Mouse (Mus musculus) liver, embryonic 15.5 days (tissue): Measurements from ENCODE around the gene Emg1. TPM values are rescaled to one million over a fixed set of nuclear protein-coding genes. Genes with fewer than 3 reads are reported as not detected.

Source experiments
- ATAC-seq: fragments of 200-750 bp; cut with Nextera tagmentation; 2 replicates; pipeline ENCODE4 v1.8.0; 2017; ENCODE audit warnings: moderate number of reproducible peaks, mild to moderate bottlenecking, moderate library complexity; ENCODE audit not compliant: insufficient read depth
- H3K27ac ChIP-seq: fragments of 300-500 bp; sonication (generic); replicated peaks from 2 replicates; pipeline ENCODE4 v1.5.1; 2015; ENCODE audit warnings: mild to moderate bottlenecking, inconsistent platforms
- H3K27me3 ChIP-seq: fragments of 300-500 bp; sonication (generic); 2 replicates; pipeline ENCODE4 v1.6.1; 2015; ENCODE audit warnings: mild to moderate bottlenecking, inconsistent platforms
- H3K36me3 ChIP-seq: fragments of 300-500 bp; sonication (generic); replicated peaks from 2 replicates; pipeline ENCODE4 v1.6.1; 2015; ENCODE audit warnings: moderate library complexity, mild to moderate bottlenecking, inconsistent platforms
- H3K4me1 ChIP-seq: fragments of 300-500 bp; sonication (generic); replicated peaks from 2 replicates; pipeline ENCODE4 v1.6.1; 2015; ENCODE audit warnings: inconsistent platforms
- H3K4me2 ChIP-seq: fragments of 300-500 bp; sonication (generic); 2 replicates; pipeline ENCODE4 v1.6.1; 2015; ENCODE audit warnings: moderate library complexity, mild to moderate bottlenecking, inconsistent platforms
- H3K4me3 ChIP-seq: fragments of 300-500 bp; sonication (generic); replicated peaks from 2 replicates; pipeline ENCODE4 v1.5.1; 2015; ENCODE audit warnings: mild to moderate bottlenecking, inconsistent platforms
- H3K9ac ChIP-seq: fragments of 300-500 bp; sonication (generic); 2 replicates; pipeline ENCODE4 v1.6.1; 2015; ENCODE audit warnings: moderate library complexity, mild to moderate bottlenecking, inconsistent platforms
- H3K9me3 ChIP-seq: fragments of 300-500 bp; sonication (generic); replicated peaks from 2 replicates; pipeline ENCODE4 v1.6.1; 2016; ENCODE audit warnings: inconsistent platforms
- WGBS: fragments of 180-500 bp; shearing (Covaris S2); methylation state at CpG from one replicate; pipeline ENCODE4 v1.1.7; 2015; ENCODE audit warnings: mixed read lengths; ENCODE audit not compliant: insufficient replicate concordance; 5-methylcytosine and 5-hydroxymethylcytosine counted together
- polyA plus RNA-seq: library from polyadenylated mRNA; unstranded; fragments of >200 nt; fragmentation: Nextera tagmentation; extraction: Ambion mirVana; gene quantifications from 2 replicates; pipeline ENCODE4 v1.2.1, GENCODE M21; 2015

The Emg1 gene
- polyA plus RNA-seq: 122 and 128 TPM in 2 replicates

DNA sequence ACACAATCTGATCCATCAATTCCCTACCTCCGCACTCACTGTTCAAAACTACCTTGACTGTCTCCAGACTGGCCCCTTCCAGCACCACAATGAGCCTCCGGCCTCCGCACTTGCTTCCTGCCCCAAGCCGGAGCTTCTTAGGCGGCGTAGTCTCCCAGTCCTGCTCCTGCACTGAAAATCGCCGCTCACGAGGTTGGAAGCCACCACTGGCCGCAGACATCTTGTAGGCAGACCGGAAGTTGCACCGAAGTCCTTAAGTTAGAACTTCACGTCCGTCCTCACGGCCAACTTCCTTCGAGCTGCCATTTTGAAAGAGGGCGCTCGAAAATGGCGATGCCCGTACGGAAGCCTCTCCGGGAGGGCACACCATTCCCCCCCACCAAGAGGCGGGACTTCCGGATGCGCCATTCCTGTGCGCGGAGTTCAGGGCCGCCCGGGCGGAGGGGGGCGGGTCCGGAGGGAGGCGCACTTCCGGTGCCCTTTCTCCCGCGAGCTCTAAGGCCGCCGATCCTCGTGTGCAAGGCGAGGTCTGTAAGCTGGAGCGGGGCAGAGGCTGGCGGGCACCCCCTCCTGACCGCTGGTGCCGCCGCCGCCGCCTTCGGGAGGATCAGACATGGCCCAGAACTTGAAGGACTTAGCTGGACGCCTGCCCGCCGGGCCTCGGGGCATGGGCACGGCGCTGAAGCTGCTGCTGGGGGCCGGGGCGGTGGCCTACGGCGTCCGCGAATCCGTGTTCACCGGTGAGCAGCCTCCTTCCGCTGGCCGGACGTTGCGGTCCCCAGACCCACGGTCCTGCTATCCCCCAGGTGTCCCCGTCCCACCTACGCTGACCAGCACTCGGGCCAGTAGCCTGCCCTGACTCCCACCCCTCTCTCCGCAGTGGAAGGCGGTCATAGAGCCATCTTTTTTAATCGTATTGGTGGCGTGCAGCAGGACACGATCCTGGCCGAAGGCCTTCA, at the start of gene Emg1, which contains the start of gene Phb2:
Emg1 (minus strand) TSS at position 355 of the 959 bp plus-strand sequence.
Phb2 (plus strand) TSS at position 513 of the 959 bp plus-strand sequence.
- peak; percentile 98 for ATAC-seq
- peaks cover 67% of the 10 kb centered on the region for H3K36me3 ChIP-seq
- H3K27me3 ChIP-seq: no peaks in the 10 kb centered on the region
- H3K4me2 ChIP-seq: peak within 1 kb of the TSS; percentile 94
- H3K9ac ChIP-seq: peak within 1 kb of the TSS; percentile 75
- no peaks in the 10 kb centered on the region for H3K9me3 ChIP-seq
- under 1% methylated on average over 76 of the region's 76 CpGs for WGBS
- H3K4me1 ChIP-seq: peaks cover 69% of the 10 kb centered on the region
- peak within 1 kb of the TSS; percentile 88 for H3K27ac ChIP-seq
- H3K4me3 ChIP-seq: peak within 1 kb of the TSS; percentile 78

DNA sequence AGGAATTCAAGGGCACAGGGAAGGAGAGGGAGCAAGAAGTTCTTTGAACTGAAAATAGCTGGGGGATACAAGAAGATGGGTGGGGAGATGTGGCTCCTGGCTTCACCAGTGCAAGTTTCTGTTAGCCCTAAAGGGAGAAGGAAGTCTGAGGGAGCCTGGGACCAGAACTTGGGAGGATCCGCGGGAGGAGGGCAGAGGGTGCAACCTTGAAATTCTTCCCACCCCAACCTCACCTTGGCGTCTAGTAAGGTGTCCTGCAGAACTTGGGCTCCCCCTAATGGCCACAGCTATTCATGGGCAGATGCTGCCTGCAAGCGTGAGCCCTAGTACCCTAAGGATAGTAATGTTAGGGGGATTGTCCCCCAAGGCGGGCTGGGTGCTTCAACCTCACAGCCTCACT, 47.3 kb upstream of the Emg1 start:
- no peak overlapping the region for H3K9ac ChIP-seq
- under 1% methylated on average over 5 of the region's 5 CpGs for WGBS
- H3K4me2 ChIP-seq: peak overlapping the region; percentile 42
- H3K36me3 ChIP-seq: no peaks in the 10 kb centered on the region
- peaks cover 36% of the 10 kb centered on the region for H3K4me1 ChIP-seq
- H3K9me3 ChIP-seq: no peaks in the 10 kb centered on the region
- H3K27ac ChIP-seq: no peak overlapping the region
- no peak overlapping the region for H3K4me3 ChIP-seq
- peaks cover 92% of the 10 kb centered on the region for H3K27me3 ChIP-seq
- no peak for ATAC-seq

DNA sequence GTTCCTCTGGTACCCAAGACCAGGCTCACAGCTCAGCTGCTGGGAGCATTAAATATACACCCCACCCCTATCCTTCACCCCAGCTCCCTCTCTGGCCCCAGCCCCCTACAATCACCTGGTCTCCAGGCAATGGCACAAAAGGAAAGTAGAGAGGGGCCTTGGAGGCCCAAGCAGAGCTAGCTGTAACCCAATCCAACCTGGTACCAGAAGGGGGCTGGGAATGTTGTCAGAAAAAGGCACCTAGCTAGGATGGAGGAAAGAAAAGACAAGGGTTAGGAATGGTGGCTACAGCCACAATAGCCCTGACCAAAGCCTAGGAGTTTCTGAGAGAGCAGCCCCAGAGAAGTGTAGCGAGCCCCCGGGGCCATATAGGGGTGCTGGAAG, 46.9 kb upstream of the Emg1 start:
- WGBS: 23% methylated on average over 2 of the region's 2 CpGs
- H3K36me3 ChIP-seq: no peaks in the 10 kb centered on the region
- H3K9me3 ChIP-seq: no peaks in the 10 kb centered on the region
- H3K4me3 ChIP-seq: no peak overlapping the region
- peaks cover 41% of the 10 kb centered on the region for H3K4me1 ChIP-seq
- peaks cover 96% of the 10 kb centered on the region for H3K27me3 ChIP-seq
- no peak for ATAC-seq
- no peak overlapping the region for H3K27ac ChIP-seq
- H3K4me2 ChIP-seq: peak overlapping the region; percentile 42
- H3K9ac ChIP-seq: no peak overlapping the region

DNA sequence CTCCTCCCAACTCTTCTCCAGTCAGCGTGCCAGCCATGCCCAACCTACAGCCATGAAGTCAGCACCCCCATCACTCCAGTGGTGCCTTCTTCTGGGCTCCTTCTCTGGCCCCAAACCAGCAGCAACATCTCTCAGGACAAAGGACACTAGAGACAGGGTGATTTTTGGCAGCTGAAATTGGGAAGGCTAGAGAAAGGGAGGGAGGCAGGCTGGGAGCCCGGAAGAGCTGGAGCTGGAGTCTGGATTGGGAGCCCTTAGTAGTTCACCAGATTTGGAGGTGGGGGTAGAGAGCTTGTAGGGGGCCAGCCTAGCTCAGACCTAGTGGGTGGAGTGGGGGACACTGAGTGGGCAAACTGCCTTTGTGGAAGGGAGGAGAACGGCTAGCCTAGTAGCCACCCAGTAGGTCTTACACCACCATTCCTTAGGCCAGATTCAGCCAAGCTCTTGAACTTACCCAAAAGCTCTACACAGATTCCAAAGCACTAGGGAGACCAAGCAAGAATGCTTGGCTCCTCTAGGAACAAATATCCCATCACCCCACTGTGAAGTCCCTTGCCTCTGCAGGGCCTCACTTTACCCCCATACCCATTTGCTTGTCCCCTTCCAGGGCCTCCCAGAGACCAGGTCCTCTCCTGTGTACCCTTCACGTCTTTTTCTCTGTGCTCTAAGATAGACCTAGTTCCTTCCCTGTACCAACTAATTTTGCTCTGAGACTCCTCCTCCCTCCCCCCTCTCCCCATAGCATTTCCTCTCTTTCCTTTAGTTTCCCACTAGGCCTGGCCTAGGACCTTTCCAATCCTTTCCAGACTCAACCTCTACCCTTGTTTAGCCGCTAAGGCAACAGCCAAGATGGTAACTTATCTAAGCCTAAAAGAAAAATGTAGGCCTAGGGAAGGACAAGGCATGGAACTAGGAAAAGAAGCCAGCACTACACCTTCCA, 46.2 kb upstream of the Emg1 start:
- H3K4me2 ChIP-seq: peak overlapping the region; percentile 77; the same call in 1 of the 2 replicates
- no peaks in the 10 kb centered on the region for H3K9me3 ChIP-seq
- H3K4me1 ChIP-seq: peaks cover 41% of the 10 kb centered on the region
- H3K27me3 ChIP-seq: peaks cover 99% of the 10 kb centered on the region
- WGBS: 59% methylated on average over 5 of the region's 5 CpGs
- H3K27ac ChIP-seq: no peak overlapping the region
- ATAC-seq: no peak
- no peak overlapping the region for H3K9ac ChIP-seq
- H3K36me3 ChIP-seq: 0 out of 2 replicates have a peak, but pooled peaks cover 1% of the 10 kb centered on the region
- no peak overlapping the region for H3K4me3 ChIP-seq

DNA sequence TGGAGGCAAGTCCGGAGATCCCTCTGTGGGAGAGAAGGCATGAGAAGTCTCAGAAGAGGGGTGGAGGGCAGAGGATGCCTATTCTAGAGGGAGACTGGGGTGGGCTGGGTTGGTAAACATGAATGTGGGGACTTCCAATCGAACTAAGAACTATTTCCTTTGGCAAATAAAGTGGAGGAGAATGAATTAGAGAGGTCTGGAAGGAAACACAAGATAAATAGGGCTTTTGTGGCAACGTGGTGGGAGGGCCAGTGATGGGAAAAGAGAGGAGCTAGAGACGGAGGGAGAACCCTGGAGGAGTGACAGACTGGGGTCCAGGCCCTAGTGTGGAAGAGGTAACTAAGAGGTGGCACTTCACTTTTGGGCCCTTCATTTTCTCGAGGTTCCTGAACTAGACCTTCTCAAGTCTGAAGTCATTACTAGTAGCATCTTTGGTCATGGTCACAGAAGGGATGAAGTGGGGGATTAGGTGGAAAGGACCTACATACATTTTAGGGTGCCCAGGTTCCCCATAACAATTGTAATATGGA, 45.4 kb upstream of the Emg1 start:
- H3K27ac ChIP-seq: no peak overlapping the region
- ATAC-seq: no peak
- peaks cover 41% of the 10 kb centered on the region for H3K4me1 ChIP-seq
- H3K9ac ChIP-seq: no peak overlapping the region
- H3K4me2 ChIP-seq: peak overlapping the region; percentile 77
- 0 out of 2 replicates have a peak, but pooled peaks cover 5% of the 10 kb centered on the region for H3K36me3 ChIP-seq
- no peaks in the 10 kb centered on the region for H3K9me3 ChIP-seq
- peaks cover 96% of the 10 kb centered on the region for H3K27me3 ChIP-seq
- 29% methylated on average over 5 of the region's 5 CpGs for WGBS
- peak overlapping the region; percentile 65 for H3K4me3 ChIP-seq

DNA sequence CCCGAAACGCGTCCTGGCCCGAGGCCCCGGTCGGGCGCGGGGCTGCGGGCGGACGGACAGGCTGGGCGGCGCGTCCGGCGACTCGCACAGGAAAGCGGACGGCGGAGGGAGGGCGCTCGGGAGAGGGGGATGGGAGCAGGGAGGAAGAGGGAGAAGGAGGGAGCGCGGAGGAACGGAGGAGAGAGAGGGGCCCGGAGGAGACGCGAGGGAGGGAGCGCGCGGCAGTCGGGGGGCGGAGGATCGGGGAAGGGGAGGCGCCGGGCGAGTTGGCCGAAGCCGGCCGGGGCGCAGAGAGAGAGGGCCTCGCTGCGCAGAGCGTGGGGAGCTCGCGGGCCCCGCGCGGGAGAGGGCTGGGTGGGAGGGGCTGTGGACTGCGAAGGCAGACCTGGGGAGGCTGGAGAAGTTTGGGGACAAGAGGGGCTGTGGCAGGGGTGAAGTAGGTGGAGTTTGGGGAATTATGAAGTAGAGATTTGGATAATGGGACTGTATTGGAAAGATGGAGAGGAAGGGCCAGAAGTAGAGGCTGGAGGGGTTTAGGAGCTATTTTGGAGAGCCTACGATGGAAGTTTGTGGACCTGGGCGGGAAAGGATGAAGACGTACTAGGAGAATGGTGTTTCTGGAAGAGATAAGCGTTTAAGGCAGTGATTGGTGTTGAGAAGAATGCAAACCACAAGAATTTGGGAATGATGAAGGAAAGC, 44.8 kb upstream of the Emg1 start:
- no peaks in the 10 kb centered on the region for H3K9me3 ChIP-seq
- H3K9ac ChIP-seq: peak overlapping the region; percentile 58
- peaks cover 90% of the 10 kb centered on the region for H3K27me3 ChIP-seq
- WGBS: 1% methylated on average over 52 of the region's 54 CpGs
- peak overlapping the region; percentile 77 for H3K4me2 ChIP-seq
- ATAC-seq: peak; percentile 47
- peak overlapping the region; percentile 74 for H3K27ac ChIP-seq
- H3K4me3 ChIP-seq: peak overlapping the region; percentile 65
- H3K36me3 ChIP-seq: 0 out of 2 replicates have a peak, but pooled peaks cover 5% of the 10 kb centered on the region
- H3K4me1 ChIP-seq: peaks cover 41% of the 10 kb centered on the region

DNA sequence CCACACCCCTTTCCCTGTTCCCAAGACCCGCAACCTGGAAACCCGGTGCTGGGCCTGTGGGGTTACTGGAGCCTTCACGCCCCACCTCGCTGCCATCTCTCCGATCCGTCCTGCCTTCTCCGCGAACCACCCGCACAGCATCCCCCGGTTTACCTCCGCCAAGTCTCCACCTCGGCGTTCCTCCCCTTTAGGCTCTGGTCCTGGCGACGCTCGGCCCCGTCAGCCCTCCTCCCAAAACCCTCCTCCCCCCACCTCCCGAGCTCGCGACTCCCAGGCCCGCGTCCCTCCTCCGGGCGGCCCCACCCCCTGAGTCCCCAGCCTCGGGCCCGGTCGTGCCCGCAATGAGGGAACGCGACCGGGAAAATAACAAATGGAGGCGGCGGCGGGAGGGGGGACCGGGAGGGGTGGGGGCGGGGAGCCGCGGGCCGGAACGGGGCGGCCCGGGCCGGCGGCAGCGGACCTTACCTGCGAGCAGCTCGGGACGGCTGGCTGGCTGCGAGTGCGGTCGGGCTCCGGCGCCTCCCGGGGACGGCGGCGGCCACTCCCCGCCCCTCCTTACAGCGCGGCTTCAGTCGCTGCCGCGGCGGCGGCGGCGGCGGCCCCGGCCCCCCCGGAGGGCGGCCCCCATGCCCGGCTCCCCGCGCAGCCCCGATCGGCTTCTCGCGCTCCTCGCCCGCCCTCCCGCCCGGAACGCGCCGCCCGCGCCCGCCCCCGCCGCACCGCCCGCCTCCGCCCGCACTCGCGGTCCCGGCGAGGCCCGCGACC, 44.0 kb upstream of the Emg1 start, which contains the start of the genes Gm45234 and Atn1:
Gm45234 (minus strand) TSS at position 191 of the 765 bp plus-strand sequence.
Atn1 (minus strand) TSS at position 694 of the 765 bp plus-strand sequence.
- H3K36me3 ChIP-seq: 0 out of 2 replicates have a peak, but pooled peaks cover 5% of the 10 kb centered on the region
- peak within 1 kb of the TSS; percentile 65 for H3K4me3 ChIP-seq
- no peaks in the 10 kb centered on the region for H3K9me3 ChIP-seq
- H3K9ac ChIP-seq: peak within 1 kb of the TSS; percentile 58
- peak within 1 kb of the TSS; percentile 74 for H3K27ac ChIP-seq
- peaks cover 82% of the 10 kb centered on the region for H3K27me3 ChIP-seq
- peak; percentile 49 for ATAC-seq
- H3K4me1 ChIP-seq: peaks cover 41% of the 10 kb centered on the region
- WGBS: 1% methylated on average over 48 of the region's 100 CpGs
- H3K4me2 ChIP-seq: peak within 1 kb of the TSS; percentile 77

DNA sequence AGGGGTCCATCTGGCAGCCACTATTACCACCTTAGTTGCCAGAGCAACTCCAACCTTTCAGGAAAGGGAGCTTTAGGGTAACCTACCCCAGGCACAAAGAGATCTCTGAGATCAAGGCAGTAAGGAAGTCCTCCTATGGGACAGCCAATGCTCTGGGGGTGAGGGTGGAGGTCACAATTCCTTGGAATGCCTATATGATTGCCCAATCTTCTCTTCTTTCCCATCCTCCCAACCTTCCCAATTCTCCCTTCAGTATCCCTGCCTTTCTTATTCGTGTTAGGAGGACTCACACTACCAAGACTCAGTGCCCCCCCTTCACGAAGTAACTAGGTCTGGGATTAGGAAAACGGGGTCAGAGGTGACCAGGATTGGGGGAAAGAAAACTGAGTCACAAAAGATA, 43.3 kb upstream of the Emg1 start:
- WGBS: 19% methylated on average over 3 of the region's 3 CpGs
- Histone ChIP-seq H3K36me3 (0 out of 2 replicates have a peak, but pooled peaks cover 5% of the 10 kb centered on the region), H3K27ac (no peak overlapping the region), H3K9ac (0 out of 2 replicates have a peak overlapping the region, but pooled peaks have one; percentile 58), H3K4me1 (peaks cover 41% of the 10 kb centered on the region), H3K4me2 (peak overlapping the region; percentile 77), H3K27me3 (peaks cover 76% of the 10 kb centered on the region), H3K4me3 (peak overlapping the region; percentile 65), H3K9me3 (no peaks in the 10 kb centered on the region)
- ATAC-seq: no peak

DNA sequence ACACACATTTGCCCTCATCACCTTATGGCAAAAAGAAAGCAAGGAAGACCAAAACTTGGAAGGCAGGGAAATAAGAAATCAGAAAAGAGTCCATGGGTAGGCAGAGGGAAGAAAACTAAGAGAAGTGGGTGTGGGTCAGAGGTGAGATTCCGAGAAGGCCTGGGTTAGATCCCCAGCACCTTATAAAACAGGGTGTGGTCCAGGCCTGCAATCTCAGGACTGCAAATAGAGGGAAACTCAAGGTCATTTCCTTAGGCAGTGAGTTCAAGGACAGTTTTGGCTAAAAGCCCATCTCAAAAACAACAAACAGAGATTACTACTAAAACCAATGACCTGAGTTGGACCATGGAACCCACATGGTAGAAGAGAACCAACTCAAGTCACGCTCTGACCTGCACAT, 41.9 kb upstream of the Emg1 start:
- peaks cover 61% of the 10 kb centered on the region for H3K27me3 ChIP-seq
- no peak overlapping the region for H3K9ac ChIP-seq
- peaks cover 38% of the 10 kb centered on the region for H3K4me1 ChIP-seq
- no peak overlapping the region for H3K4me3 ChIP-seq
- H3K36me3 ChIP-seq: 0 out of 2 replicates have a peak, but pooled peaks cover 5% of the 10 kb centered on the region
- no peak for ATAC-seq
- 79% methylated on average over 2 of the region's 2 CpGs for WGBS
- H3K9me3 ChIP-seq: no peaks in the 10 kb centered on the region
- H3K27ac ChIP-seq: no peak overlapping the region
- H3K4me2 ChIP-seq: no peak overlapping the region
